Mouse (Mus musculus) natural killer cell, adult 2 months (primary cell): ENCODE data around the gene Stard3.

Experiments
- DNase-seq, 2 experiments: peaks; one replicate each; pipeline ENCODE4 v3.0.0; 2022; ENCODE audit warnings: low spot score in 2 of 2

Gene Stard3

DNA sequence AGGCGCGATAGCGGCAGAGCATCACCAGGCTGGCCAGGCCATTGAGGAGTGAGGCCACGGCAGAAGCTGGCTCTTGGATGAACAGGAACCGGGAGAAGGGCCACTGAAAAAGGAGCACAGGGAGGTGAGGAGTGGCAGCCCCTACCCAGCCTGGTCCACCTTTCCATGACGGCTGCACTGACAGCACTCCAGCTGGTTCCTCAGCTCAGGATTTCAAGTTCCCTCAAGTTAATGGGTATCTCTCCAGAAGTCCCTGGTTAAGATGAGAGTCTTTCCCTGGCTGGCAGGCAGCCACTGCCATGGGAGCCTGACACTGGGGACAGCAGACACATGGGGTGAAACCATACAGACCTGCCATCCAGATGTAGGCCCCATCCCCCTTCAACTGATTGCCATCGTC is 39.8 kb downstream of the Stard3 start:
- no peak for DNase-seq

DNA sequence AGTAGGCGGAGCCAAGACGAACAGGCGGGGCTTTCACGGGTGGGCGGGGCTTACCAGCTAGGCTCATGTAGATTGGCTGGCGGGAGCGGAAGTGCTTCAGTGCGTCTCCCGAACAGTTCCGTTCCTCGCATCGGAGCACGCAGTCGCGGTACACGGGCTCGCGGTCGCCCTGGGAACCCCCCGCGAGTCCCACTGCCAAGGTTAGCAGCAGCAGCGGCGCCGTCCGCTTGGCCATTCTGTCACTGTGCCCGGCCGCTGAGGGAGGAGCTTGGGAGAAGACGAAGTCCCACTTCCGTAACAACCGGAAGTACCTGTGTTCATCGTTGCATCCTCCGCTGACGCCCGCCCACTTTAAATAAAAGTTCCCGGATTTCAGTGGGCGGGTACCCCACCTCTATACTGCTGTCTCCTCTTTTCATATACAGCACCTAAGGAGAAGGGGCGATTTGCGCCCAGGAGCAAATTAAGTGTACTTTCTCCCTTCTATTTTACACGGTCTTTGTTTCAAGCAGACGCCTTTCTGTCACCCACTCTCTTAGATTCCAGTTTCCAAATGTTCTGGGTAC is 42.1 kb downstream of the Stard3 start, which contains the start of gene Pgap3:
Gene Pgap3, minus strand, starts transcription at position 330 of the 566 bp plus-strand sequence.
- peak; percentile 92 to 93 for DNase-seq

DNA sequence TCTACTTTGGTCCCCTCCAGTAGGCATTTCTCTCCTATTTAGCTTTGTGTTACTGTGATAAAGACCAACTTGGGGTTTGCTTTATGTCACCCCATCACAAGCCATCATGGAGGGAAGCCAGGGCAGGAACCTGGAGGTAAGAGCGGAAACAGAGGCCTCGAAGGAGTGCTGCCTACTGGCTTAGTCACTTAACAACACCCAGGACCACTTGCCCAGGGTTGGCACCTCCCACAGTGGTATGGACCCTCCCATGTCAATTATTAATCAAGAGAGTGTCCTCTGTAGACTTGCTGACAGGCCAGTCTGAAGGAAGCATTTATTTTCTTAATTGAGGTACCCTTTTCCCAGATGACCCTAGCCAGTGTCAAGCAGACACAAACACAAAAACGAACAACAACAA is 42.6 kb downstream of the Stard3 start:
- DNase-seq, result no peak

DNA sequence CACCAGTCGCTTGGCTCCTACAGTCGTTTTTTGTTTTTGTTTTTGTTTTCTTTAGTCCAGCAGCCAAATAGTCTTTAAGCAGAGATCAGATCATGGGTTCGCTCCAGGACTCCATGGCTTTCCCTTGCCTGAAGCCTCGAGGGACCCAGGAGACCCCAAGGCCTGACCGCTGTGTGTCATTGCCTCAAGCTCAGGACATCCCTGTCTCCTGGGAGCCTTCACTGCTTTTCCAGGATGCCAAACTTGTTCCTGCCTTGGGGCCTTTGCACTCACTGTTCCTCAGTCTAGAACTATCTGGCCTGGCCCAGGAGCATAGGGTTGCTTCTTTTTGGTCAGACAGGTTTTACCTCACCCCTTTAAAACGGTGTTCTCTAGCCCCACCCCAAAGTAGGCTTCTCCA is 48.5 kb downstream of the Stard3 start:
- no peak for DNase-seq

DNA sequence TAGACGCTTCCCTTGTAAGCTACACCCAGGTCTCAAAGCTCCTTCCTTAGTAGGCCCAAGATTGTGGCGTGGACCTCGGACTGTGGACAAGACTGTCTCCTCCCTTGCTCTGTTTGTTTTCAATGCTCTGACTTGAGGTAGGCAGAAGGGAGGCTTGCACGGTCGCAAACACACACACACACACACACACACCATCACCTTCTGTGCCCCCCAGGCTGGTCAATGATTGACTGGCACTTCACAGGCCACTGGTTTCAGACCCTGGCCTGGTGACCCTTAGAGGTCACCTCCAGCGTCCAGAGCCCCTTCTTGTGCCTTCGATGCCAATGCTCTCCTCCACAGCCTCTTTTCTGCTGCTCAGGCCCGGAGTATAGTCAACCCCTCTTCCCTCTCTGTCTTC is 50.7 kb downstream of the Stard3 start:
- no peak for DNase-seq

DNA sequence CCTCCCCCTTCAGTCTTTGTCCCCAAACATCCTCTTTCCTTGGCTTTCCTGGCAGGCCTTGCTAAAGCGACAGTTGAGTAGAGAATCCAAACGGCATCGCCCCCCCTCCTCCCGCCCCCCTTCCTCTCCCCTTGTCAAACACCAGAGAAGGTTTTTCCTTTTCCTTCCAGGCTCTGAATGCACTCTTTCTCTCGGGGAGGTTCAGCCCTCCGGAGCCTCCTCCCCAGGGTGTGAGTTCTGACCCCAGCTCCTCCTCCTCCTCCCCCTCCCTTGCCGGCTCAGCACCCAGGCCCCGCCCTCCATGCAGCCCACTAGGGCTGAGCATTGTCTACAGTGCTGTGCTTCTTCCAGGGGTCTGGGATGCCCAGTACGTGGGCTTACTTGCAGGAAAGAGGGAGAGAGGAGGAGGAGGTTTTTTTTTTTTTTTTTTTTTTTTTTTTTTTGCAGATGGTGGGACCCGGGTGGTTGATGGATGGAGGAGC is 51.2 kb downstream of the Stard3 start:
- DNase-seq, result no peak

DNA sequence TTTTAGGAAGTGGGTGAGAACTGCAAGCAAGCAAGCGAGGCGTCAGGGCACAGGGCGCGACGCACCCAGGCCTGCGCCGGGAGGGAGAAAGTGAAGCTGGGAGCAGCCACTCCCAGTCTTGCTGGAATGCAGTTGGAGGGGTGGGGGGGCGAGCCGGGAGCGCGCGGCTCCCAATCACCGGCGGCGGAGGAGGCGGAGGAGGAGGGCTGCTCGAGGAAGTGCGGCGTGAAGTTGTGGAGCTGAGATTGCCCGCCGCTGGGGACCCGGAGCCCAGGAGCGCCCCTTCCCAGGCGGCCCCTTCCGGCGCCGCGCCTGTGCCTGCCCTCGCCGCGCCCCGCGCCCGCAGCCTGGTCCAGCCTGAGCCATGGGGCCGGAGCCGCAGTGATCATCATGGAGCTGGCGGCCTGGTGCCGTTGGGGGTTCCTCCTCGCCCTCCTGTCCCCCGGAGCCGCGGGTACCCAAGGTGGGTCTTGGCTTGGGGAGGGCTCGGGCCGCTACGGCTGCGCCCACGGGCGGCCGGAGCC is 54.2 kb downstream of the Stard3 start, which contains the start of gene Erbb2:
Gene Erbb2, plus strand, starts transcription at position 198 of the 524 bp plus-strand sequence.
- no peak for DNase-seq

DNA sequence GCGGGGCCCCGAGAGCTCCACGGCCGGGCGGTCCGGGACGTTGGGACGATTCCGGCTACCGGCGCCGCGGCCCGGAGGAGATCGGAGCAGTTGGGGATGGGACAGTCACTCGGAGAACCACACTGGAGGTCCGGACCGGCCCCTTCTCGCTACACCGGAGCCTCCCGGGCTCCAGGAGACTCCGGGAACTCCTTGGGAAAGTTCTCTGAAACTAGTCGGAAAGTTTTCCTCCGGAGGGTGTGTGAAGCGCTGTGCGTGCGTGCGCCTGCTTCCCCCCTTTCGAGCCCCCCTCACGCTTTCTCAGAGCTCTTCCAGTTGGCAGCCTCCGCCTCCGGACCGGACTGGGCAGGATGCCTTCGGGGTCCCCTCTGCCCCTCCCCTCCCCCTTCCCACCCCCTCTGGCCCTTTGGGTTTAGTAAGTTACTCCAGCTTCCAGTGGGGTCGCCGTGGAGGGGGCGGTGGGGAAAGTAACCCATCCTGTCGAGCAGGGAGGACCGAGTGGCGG is 54.7 kb downstream of the Stard3 start:
- DNase-seq, result no peak

DNA sequence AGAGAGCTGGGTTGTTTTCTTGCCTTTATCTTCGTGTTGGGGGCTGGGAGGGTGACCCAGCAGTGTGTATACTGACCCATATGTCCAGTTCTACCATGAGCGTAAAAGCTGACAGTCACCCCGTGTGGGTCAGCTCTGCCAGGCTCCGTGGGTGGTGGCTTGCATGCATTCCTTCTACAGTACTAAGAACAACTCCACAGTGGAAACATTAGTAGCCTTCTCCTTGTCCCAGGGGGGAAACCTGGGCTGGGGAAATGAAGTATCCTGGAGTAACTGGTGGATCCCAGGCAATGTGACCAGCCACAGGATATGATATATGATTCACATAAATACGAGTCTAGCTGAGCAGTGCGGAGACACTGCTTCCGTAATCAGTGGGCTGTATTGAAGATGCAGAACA is 55.6 kb downstream of the Stard3 start:
- DNase-seq, result no peak

DNA sequence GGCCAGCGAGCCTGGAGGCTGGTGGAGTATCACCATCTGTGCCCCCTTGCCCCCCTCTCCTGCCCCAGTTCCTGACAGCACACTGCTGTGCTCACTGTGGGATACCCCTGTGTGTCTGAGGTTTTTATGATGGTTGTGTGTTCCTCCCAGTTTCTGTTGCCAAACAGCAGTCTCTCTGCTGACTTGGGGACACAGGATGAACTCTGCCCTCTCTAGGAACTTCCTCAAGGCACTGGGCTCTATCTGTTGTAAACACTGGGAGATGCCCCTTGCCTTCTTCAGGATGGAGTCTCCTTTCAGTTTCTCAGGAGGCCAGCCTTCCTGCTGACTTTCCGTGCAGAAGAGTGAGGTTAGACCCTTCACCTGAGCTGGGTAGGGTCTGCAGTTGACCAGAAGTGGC is 56.0 kb downstream of the Stard3 start:
- no peak for DNase-seq

DNA sequence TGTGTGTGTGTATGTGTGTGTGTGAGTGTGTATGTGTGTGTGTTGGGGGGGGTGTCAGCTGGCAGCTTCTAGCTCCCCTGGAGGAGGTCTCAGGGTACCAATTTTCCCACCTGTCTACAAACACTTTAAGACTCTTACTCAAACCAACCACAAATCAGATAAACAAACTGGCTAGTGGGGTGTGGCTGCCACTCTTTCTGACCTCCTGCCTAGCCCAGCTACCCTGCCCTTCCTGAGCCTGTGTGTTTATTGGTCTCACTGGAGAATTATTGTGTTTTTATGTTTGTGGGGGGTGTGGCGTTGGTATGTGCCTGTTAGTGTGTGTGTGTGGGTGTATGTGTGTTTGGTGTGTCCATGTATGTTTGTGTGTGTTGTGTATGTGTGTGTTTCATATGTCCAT is 58.9 kb downstream of the Stard3 start:
- no peak for DNase-seq

DNA sequence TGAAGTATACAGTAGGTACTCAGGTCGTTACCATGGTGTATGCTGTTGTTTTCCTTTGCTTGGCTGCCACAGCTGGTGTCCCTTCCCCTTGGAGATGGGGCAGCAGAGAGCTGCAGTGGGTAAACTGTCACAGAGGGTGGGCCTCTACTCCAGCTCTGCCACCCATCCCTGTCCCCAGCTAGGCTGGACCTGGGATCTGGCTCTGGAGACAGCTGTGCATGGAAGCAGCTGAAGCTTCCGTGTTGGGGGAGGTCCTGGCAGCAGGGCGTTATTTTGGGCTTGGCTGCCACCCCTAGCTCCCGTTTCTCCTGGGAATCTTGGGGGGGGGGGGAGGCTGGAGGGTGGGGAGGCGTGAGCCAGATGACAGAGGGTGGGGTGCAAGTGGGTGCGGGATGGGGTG is 60.1 kb downstream of the Stard3 start:
- DNase-seq, result no peak

DNA sequence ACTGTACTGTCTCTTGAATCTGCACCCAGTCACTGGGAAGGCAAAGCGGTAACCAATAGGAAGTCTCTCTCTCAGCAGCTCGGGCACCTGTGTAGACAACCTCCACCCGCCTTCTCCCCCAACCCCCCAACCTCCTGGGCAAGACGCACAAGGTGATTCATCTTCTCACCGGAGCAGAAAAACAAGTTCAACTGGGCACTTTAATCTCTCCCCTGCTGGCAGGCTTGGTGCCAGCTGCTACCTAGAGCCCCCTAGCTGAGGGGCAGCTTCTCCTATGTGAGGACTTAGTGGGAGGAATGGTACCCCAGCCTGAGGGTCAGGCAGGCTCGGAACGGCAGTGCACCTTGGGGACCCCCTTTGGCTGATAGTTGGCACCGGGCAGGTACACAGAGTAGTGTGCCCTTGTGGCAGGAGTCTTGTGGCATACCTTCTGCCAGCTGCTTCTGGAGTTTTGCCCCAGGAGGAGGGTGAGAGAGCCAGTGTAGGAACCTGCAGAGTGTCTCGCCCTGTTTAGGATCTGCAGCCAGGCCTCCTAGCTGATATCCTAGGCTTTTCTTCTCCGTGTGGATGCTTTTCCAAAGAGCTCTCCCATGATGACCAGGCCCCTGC is 60.9 kb downstream of the Stard3 start:
- DNase-seq, result no peak

DNA sequence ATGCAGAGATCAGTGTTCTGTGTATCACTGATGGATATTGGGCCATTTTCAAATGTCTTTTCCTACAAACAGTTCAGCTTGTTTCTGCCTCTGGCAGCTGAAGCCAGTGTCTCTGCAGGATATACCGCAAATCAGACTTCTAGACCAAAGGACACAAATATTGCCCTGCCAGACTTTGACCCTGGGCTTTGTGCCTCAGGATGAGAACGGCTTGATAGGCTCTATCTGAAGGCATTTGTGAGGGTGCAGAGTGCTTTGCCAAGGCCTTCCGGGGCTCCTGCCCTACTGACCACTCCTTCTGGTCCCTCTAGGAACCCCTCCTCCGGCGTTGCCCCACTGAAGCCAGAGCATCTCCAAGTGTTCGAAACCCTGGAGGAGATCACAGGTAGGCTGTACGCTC is 68.4 kb downstream of the Stard3 start:
- DNase-seq, result no peak

DNA sequence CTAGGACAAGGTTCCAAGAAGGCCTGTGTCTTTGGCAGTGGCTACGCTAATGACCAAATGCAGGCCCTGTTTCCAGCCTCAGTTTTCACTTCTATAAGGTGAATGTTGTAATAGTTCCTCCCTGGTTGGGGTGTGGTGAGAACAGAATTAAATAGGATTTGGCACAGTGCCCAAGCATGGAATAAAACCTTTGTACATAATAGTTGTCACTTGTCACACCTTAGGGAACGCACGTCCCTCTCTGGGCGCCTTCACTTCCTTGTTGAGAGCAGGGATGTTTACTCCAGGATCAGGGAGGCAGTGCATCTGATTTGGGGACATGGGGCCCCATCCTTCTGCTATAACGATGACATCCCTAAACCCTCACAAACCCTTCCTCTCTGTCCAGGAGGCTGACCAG is 70.3 kb downstream of the Stard3 start:
- no peak for DNase-seq
